Mouse (Mus musculus): ENCODE data around the gene Mob3b. TPM values are rescaled to one million over a fixed set of nuclear protein-coding genes. Genes with fewer than 3 reads are reported as not detected.

Mob3b gene
- polyA plus RNA-seq, 1 experiment from 2014 or later, result 18.5 TPM

DNA sequence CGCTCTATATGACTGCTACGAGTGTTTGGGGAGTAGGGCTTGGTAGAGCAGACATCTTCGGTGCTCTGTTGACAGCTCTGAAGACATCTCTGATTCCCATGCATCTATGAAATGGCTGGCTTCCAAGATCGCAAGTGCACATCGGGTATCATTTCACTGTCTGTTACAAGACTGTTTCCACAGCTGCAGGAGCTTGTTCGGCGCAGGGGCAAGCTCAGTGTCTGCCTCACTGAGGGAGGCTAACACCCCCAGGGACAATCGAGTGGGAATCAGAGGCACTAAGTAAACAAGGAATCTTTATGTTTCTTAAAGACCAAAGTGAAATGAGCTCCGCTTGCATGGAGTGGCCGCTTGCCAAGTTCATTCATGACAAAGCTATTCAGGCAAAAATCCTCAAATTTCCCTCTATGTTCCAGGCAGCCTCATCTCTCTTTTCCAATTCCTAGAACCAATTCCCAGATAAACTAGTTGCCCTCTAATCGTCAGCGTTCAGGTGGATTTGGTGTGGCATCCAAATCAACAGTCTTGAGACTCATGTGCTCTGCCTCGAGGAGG lies 12.4 kb upstream of the Mob3b start:
- Histone ChIP-seq H3K36me3 (no peaks in the 10 kb centered on the region), H3K4me2 (no peak overlapping the region), H3K4me3 (no peak overlapping the region), H3K4me1 (peaks cover 17% of the 10 kb centered on the region), H3K9me3 (no peaks in the 10 kb centered on the region), H3K27me3 (no peaks in the 10 kb centered on the region), H3K9ac (no peak overlapping the region), H3K27ac (no peak overlapping the region)
- WGBS, result 49% methylated on average over 13 of the region's 13 CpGs
- ATAC-seq (ENCODE audit: insufficient number of reproducible peaks, insufficient read depth, low FRiP score, low TSS enrichment, low read depth), result peak; percentile 46; the same call in 1 of the 2 replicates

DNA sequence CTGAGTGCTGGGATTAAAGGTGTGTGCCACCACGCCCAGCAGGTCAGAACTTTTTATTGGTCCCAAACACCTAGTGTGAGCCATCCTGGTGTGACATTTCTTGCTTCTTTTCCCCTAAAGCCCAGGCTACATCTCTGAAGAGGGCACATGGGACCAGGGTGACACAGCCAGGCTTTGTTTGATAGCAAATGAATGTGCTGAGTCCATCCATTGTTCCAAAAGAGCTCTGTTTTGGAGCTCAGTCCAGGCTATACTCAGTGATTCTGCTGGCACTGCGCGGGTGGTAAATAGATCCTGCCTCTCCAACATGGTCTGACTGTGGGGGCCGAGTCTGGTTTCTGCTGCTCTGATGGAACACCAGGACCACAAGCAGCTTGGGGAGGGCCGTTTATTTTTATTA lies 10.6 kb upstream of the Mob3b start:
- H3K4me3 ChIP-seq, result no peak overlapping the region
- no peaks in the 10 kb centered on the region for H3K9me3 ChIP-seq
- H3K4me1 ChIP-seq, result peaks cover 8% of the 10 kb centered on the region
- H3K36me3 ChIP-seq, result no peaks in the 10 kb centered on the region
- 77% methylated on average over 5 of the region's 5 CpGs for WGBS
- H3K27me3 ChIP-seq, result no peaks in the 10 kb centered on the region
- no peak for ATAC-seq (ENCODE audit: insufficient number of reproducible peaks, insufficient read depth, low FRiP score, low TSS enrichment, low read depth)
- no peak overlapping the region for H3K9ac ChIP-seq
- no peak overlapping the region for H3K27ac ChIP-seq
- H3K4me2 ChIP-seq, result no peak overlapping the region

DNA sequence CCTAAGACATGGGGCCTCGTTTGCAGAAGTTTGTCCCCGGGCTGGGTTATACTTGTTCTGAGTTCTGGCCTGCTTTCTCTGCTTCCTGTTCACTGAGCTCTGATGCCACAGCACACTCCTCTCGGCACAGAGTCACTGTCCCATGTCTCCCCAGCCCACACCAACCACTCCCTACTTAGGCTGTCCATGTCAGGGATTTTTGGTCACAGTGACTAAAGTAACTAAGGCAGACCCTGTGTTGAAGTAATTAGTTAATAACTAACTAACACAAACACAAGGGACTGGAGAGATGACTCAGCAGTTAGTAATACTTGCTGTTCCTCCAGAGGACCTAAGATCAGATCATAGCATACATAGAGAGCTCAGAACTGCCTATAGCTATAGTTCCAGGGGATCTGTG lies 8.7 kb upstream of the Mob3b start:
- Histone ChIP-seq H3K4me2 (no peak overlapping the region), H3K27ac (no peak overlapping the region), H3K36me3 (no peaks in the 10 kb centered on the region), H3K9me3 (no peaks in the 10 kb centered on the region), H3K9ac (no peak overlapping the region), H3K4me1 (peaks cover 8% of the 10 kb centered on the region), H3K4me3 (no peak overlapping the region), H3K27me3 (no peaks in the 10 kb centered on the region)
- WGBS, result 74% methylated on average over 3 of the region's 3 CpGs
- no peak for ATAC-seq (ENCODE audit: insufficient number of reproducible peaks, insufficient read depth, low FRiP score, low TSS enrichment, low read depth)

DNA sequence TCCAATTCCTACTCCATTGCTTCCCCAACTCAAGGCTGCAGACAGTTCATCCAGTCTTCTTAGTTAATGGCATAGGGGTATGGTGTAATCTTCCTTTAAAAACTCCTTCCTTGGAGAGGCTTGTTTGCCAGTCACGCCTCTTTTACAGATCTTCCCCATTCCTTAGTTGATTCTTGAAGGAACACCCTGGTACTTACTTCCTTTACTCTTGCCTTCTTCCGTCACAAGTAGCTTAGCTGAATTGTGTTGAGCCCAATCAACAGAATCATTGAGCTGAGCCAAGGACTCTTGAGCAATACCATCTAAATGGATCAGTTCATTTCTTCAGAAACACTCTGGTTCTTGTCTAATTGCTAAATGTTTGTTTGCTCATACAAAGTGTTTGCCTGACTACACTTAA lies 8.0 kb upstream of the Mob3b start:
- WGBS, result 82% methylated on average over 2 of the region's 2 CpGs
- Histone ChIP-seq H3K27ac (no peak overlapping the region), H3K9me3 (no peaks in the 10 kb centered on the region), H3K27me3 (no peaks in the 10 kb centered on the region), H3K4me3 (no peak overlapping the region), H3K9ac (no peak overlapping the region), H3K4me2 (no peak overlapping the region), H3K4me1 (peaks cover 8% of the 10 kb centered on the region), H3K36me3 (no peaks in the 10 kb centered on the region)
- no peak for ATAC-seq (ENCODE audit: insufficient number of reproducible peaks, insufficient read depth, low FRiP score, low TSS enrichment, low read depth)

DNA sequence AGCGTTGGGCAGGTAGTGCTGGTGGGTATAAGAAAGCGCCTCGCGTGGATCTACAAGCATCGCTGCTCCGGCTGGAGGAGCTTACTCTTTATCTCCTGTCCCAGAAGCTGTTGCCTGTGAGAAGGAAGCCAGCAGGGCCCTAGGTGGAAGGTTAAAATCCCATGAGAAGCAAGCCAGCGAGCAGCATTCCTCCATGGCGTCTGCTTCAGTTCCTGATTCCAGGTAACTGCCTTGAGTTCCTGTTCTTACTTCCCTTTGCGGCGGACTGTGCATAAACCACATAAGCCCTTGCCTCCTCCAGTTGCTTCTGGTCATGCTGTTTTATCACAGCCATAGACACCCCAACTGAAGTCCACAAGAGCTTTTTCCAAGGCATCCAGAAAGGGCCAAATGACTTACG lies 531 bp upstream of the Mob3b start:
- Histone ChIP-seq H3K4me1 (peaks cover 15% of the 10 kb centered on the region), H3K4me2 (peak overlapping the region; percentile 82; the same call in 1 of the 2 replicates), H3K27ac (no peak overlapping the region), H3K4me3 (no peak overlapping the region), H3K9me3 (no peaks in the 10 kb centered on the region), H3K27me3 (no peaks in the 10 kb centered on the region; the same call in 1 of the 2 replicates), H3K9ac (no peak overlapping the region), H3K36me3 (no peaks in the 10 kb centered on the region)
- no peak for ATAC-seq (ENCODE audit: insufficient number of reproducible peaks, insufficient read depth, low FRiP score, low TSS enrichment, low read depth)
- WGBS, result 65% methylated on average over 11 of the region's 11 CpGs

DNA sequence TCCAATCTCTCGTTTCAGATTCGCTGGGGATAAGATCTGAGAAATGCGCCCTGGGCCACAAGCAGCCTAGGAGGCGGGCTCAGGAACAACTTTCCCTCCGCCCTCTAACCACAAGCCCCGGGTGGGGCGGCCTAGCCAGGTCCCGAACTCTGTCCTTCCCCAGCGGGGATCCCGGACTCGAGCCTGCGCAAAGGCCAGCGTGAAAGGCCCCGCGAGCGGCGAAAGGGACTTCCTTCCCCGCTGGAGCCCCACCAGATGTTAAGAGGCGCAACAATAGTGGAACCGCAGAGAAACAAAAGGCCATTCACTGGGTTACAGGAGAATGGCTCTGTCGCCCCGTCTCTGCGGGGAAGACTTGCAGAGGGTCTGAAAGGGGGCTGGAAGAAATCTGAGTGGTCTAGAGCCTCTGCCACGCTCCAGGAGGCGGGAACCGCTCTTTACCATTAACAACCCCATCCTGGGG lies 1.1 kb downstream of the Mob3b start:
- Histone ChIP-seq H3K27ac (peak overlapping the region; percentile 95), H3K27me3 (no peaks in the 10 kb centered on the region; the same call in 1 of the 2 replicates), H3K9ac (peak overlapping the region; percentile 78), H3K4me1 (peaks cover 15% of the 10 kb centered on the region), H3K9me3 (no peaks in the 10 kb centered on the region), H3K4me3 (peak overlapping the region; percentile 66), H3K4me2 (peak overlapping the region; percentile 82), H3K36me3 (no peaks in the 10 kb centered on the region)
- ATAC-seq (ENCODE audit: insufficient number of reproducible peaks, insufficient read depth, low FRiP score, low TSS enrichment, low read depth), result peak; percentile 78
- WGBS, result under 1% methylated on average over 26 of the region's 26 CpGs

DNA sequence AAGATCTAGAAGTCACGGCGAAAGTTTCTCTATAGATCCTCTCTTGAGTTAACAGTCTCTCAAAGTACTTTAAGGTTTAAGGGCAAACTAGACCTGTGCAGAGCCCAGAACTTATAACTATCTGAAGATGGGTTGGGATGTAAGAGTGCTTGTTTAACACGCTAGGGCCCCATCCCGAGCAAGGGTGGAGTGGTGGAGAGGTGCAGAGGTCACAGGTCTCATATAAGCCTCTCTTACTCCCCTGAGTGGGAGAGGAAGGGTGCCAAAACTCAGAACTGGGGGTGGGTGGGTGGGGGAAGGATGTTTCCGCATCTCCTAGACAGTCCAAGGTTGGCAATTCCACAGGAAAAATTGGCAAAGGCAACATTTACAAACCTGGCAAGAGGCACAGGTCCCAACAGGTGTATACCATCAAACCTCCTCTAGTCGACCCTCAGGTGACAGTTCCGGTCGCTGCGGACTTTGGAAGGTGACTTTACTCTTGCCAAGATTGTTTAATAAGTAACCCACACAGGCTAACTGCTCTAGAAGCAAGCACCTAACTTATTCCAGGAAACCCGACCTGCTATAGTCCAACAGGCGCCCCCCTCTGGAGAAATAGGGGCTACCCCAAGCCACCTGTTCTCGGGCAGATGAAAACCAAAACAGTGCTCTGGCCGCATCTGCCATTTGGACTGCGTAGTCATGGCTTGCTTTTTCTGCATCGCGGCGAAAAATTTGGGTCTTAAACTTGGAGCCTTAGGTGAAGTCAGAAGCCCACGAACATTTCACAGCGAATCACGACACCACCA lies 2.0 kb downstream of the Mob3b start:
- peaks cover 15% of the 10 kb centered on the region for H3K4me1 ChIP-seq
- ATAC-seq (ENCODE audit: insufficient number of reproducible peaks, insufficient read depth, low FRiP score, low TSS enrichment, low read depth), result no peak
- H3K4me2 ChIP-seq, result peak overlapping the region; percentile 82
- H3K27ac ChIP-seq, result peak overlapping the region; percentile 95
- peak overlapping the region; percentile 66 for H3K4me3 ChIP-seq
- H3K9ac ChIP-seq, result peak overlapping the region; percentile 78
- no peaks in the 10 kb centered on the region; the same call in 1 of the 2 replicates for H3K27me3 ChIP-seq
- WGBS, result 24% methylated on average over 20 of the region's 20 CpGs
- H3K36me3 ChIP-seq, result no peaks in the 10 kb centered on the region
- H3K9me3 ChIP-seq, result no peaks in the 10 kb centered on the region

DNA sequence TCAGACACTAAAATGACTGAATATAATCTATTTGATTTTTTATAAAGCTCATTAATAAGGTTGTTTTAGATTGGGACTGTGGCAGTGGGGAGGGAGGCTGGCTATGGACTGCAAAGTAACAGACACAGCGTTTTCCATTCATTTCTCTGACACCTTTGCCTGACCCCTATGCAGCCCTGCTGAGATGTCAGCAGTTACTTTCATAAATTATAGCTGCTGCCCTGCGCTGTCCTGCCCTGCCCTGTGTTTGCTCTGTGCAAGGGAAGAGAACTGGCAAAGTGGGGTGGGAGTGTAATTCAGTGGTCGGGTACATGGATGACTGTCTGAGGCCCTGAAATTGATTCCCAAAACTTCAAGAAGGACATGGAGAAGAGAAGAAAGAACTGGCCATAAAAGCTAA lies 3.2 kb downstream of the Mob3b start:
- Histone ChIP-seq H3K27me3 (no peaks in the 10 kb centered on the region; the same call in 1 of the 2 replicates), H3K36me3 (no peaks in the 10 kb centered on the region), H3K9ac (no peak overlapping the region), H3K4me1 (peaks cover 15% of the 10 kb centered on the region), H3K9me3 (no peaks in the 10 kb centered on the region), H3K27ac (no peak overlapping the region), H3K4me2 (no peak overlapping the region), H3K4me3 (no peak overlapping the region)
- WGBS, result 58% methylated on average over 3 of the region's 3 CpGs
- ATAC-seq (ENCODE audit: insufficient number of reproducible peaks, insufficient read depth, low FRiP score, low TSS enrichment, low read depth), result no peak

DNA sequence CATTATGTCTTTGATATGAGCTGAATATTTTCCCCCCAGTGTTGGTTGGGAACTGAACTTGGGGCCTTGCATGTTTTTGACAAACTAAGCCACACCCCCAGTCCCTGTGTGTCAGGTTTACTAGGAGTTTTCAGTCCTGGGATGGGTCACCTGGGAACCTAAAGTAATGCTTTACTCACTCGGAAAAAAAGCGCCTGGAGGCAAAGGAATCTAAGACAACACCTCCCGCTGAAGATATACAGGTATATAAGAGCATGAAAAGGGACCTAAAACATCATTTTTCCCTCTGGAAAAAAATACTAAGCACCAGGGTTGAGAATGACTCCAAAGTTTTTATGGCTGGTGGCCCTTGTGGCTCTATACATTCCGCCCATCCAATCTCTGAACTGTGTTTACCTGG lies 5.5 kb downstream of the Mob3b start, which contains the start of gene Ifnk:
Ifnk (plus strand) TSS at position 301 of the 400 bp plus-strand sequence.
- Histone ChIP-seq H3K4me3 (no peak within 1 kb of the TSS), H3K4me2 (no peak within 1 kb of the TSS), H3K27me3 (no peaks in the 10 kb centered on the region; the same call in 1 of the 2 replicates), H3K4me1 (peaks cover 9% of the 10 kb centered on the region), H3K9me3 (no peaks in the 10 kb centered on the region), H3K36me3 (no peaks in the 10 kb centered on the region), H3K27ac (no peak within 1 kb of the TSS), H3K9ac (no peak within 1 kb of the TSS)
- 72% methylated on average over 4 of the region's 4 CpGs for WGBS
- ATAC-seq (ENCODE audit: insufficient number of reproducible peaks, insufficient read depth, low FRiP score, low TSS enrichment, low read depth), result no peak

DNA sequence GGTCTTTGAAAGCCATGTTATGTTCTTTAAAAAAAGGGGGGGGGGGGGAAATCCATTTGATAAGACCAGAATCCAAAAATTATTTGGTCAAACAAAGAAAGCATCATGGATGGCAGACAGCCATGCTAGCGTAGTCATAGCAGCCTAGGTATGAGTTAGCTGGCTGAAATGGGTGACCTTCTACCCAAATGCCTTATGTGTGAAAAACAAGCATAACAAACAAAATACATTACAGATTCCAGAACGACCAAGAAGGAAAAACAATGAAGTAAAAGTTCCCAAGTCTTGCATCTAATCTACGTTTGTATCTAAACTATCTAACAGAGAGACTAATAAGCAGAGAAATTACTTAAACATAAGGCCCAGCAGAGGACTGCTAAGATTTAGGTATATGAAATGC lies 6.6 kb downstream of the Mob3b start:
- Histone ChIP-seq H3K4me1 (peaks cover 9% of the 10 kb centered on the region), H3K4me2 (no peak overlapping the region), H3K36me3 (no peaks in the 10 kb centered on the region), H3K9me3 (no peaks in the 10 kb centered on the region), H3K27me3 (no peaks in the 10 kb centered on the region; the same call in 1 of the 2 replicates), H3K4me3 (no peak overlapping the region), H3K27ac (no peak overlapping the region), H3K9ac (no peak overlapping the region)
- no peak for ATAC-seq (ENCODE audit: insufficient number of reproducible peaks, insufficient read depth, low FRiP score, low TSS enrichment, low read depth)
- whole genome bisulfite sequencing, result 78% methylated on average over 3 of the region's 3 CpGs

DNA sequence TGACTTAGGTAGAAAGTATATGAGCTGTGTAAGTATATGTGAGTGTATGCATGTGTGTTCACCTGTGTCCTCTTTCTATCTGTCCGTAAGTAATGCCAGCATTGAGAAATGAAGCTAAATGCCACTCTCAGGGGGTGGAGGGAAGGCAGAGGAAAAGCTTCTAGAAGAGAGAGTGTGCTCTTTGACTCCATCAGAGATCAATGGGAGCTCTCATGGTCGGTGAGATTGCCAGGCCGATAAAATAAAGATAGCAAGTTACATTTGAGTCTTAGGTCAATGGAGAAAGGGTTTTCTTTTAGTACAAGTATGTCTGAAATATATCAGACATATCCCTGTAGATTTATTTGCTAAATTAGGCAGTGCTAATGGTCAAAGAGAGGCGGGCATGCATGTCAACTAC lies 9.0 kb downstream of the Mob3b start:
- Histone ChIP-seq H3K9me3 (no peaks in the 10 kb centered on the region), H3K4me3 (no peak overlapping the region), H3K27me3 (no peaks in the 10 kb centered on the region), H3K4me2 (no peak overlapping the region), H3K36me3 (no peaks in the 10 kb centered on the region), H3K27ac (no peak overlapping the region), H3K9ac (no peak overlapping the region), H3K4me1 (peaks cover 7% of the 10 kb centered on the region)
- ATAC-seq (ENCODE audit: insufficient number of reproducible peaks, insufficient read depth, low FRiP score, low TSS enrichment, low read depth), result no peak
- WGBS, result 91% methylated on average over 4 of the region's 4 CpGs

DNA sequence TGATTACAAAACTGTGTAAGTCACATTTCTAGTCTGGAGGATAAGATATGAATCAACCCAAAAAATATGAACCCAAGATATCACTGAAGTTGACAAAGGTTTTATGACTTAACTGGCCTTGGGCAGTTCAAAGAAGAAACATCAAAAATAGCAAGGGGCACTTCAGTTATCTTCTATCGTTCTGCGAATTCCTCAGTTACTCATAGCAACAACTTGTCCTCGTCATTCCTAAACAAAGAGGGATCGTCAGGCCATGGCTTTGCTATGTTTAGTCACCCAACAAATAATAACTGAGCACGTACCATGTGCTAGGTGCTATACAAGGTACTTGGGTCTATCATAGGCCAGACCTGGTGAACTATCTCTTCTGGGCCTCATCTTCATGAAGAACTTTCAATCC lies 10.7 kb downstream of the Mob3b start:
- Histone ChIP-seq H3K4me1 (peaks cover 15% of the 10 kb centered on the region), H3K27me3 (no peaks in the 10 kb centered on the region), H3K27ac (no peak overlapping the region), H3K36me3 (no peaks in the 10 kb centered on the region), H3K9me3 (no peaks in the 10 kb centered on the region), H3K4me3 (no peak overlapping the region), H3K9ac (no peak overlapping the region), H3K4me2 (no peak overlapping the region)
- ATAC-seq (ENCODE audit: insufficient number of reproducible peaks, insufficient read depth, low FRiP score, low TSS enrichment, low read depth), result no peak
- WGBS, result 91% methylated on average over 5 of the region's 5 CpGs

Data from embryonic facial prominence, embryonic 13.5 days (tissue).